Mouse (Mus musculus) activated CD4-positive, CD25-positive, alpha-beta regulatory T cell, adult 9 weeks (primary cell): ENCODE results near the gene Golga7b. TPM values are rescaled to one million over a fixed set of nuclear protein-coding genes. Genes with fewer than 3 reads are reported as not detected.

ENCODE experiments used
- polyA plus RNA-seq: library from polyadenylated mRNA; unstranded; fragments of 100-300 nt; shearing (Covaris generic); gene quantifications from one replicate; pipeline ENCODE4 v1.2.1, GENCODE M21; 2017

The Golga7b gene
- not detected for polyA plus RNA-seq

DNA sequence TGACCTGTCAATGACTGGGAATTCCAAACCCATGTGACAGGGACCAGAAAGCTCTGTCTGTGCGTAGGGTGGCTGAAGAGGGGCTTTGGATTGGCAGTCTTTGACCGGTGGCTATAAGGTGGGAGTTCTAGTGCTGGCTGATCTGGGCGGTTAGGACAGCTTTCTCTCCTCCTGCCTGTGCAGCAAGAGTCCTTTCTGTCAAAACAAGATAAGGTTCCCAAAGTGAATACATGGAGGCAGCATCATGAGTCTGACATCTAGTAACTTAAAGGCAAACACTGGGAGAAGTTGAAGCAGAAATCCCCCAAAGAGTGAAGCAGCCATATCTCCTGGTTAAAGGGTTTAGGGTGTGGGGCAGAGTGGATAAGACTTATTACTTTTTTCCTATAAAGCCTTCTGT is at the start of gene Golga7b:
Gene Golga7b (plus strand): TSS at position 56 of the 400 bp plus-strand sequence.

DNA sequence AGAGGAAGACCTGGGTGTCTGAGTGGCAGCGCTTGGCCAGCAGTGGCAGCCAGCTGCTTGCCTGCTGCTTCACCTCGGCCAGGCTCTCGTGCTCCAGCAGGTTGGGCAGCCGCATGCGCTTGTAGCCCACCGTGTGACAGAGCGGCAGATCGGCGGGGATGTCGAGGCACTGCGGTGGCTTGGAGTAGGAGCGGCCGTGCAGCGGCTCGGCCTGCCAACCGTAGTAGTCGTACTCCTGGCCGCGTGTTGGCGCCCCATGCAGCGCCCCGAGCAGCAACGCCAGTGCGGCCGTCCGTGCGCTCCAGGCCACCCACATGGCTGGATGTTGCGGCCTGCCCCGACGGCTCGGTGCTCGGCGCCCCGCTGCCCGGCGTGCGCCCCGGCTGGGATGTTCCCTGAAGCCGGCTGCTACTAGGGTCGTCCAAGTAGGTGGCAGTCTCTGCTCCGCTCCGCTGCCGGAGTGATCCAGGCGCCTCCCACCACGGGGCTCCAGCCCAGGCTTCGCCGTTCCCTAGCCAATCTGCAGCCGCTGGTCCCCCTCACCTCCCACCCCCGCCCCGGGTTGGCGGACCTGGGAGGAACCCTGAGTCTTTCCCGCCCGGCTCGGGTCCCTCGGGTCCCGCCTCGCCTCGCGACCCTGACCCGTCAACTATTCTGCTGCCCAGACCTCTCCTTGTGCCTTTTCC is 45.5 kb upstream of the Golga7b start, which contains the start of gene Sfrp5:
Gene Sfrp5 (minus strand): TSS at position 557 of the 686 bp plus-strand sequence.

Other genes with a start within 250 kb of the Golga7b start
- gene Ankrd2, start 211.6 kb upstream of the Golga7b start, polyA plus RNA-seq, result not detected
- not detected for gene Hoga1, start 202.0 kb upstream of the Golga7b start, polyA plus RNA-seq
- not detected for gene 4933411K16Rik, start 195.3 kb upstream of the Golga7b start, polyA plus RNA-seq
- 0.79 TPM for gene Morn4, start 161.2 kb upstream of the Golga7b start, polyA plus RNA-seq
- gene Pi4k2a, start 157.1 kb upstream of the Golga7b start, polyA plus RNA-seq, result 3.6 TPM
- 5.5 TPM for gene Avpi1, start 118.5 kb upstream of the Golga7b start, polyA plus RNA-seq
- gene Marveld1, start 100.2 kb upstream of the Golga7b start, polyA plus RNA-seq, result 3.4 TPM
- 67.2 TPM for gene Zfyve27, start 83.6 kb upstream of the Golga7b start, polyA plus RNA-seq
- 0.15 TPM for gene Sfrp5, start 45.3 kb upstream of the Golga7b start, polyA plus RNA-seq
- not detected for gene Crtac1, start 184.2 kb downstream of the Golga7b start, polyA plus RNA-seq